Mouse (Mus musculus) ES-Bruce4 (cell line): Measurements from ENCODE around the gene Tes.

Experiments used
- CTCF ChIP-seq: IDR thresholded peaks from one replicate; pipeline ENCODE4 v1.8.1; 2011; ENCODE audit warnings: low read depth, low read length
- EP300 ChIP-seq: IDR thresholded peaks from 2 replicates; pipeline ENCODE4 v1.6.1; 2011; ENCODE audit warnings: low read depth, low read length; ENCODE audit not compliant: insufficient read depth
- POLR2A ChIP-seq: IDR thresholded peaks from one replicate; pipeline ENCODE4 v1.8.1; 2011; ENCODE audit warnings: low read length; ENCODE audit not compliant: insufficient read depth

GRCm38 (mm10) chr6:17151071-17151715 lies 86.2 kb downstream of the Tes start:
- TF ChIP-seq CTCF (no peak), POLR2A (no peak), EP300 (no peak)
